Mouse (Mus musculus) heart, embryonic 16.5 days (tissue): Measurements from ENCODE around the gene C1ra. TPM values are rescaled to one million over a fixed set of nuclear protein-coding genes. Genes with fewer than 3 reads are reported as not detected.
"Not testable (repeated sequence)": the region's sequence is repeated elsewhere in the genome, so short reads cannot be mapped to it uniquely, and the experiment has no call there.

Experiments
- ATAC-seq: fragments of 200-750 bp; cut with Nextera tagmentation; replicated peaks from 2 replicates; pipeline ENCODE4 v1.8.0; 2017; ENCODE audit warnings: moderate number of reproducible peaks; ENCODE audit not compliant: insufficient read depth, low FRiP score; ENCODE audit errors: extremely low read depth
- H3K27ac ChIP-seq: fragments of 300-500 bp; sonication (generic); 2 replicates; pipeline ENCODE4 v1.5.1; 2014; ENCODE audit warnings: mild to moderate bottlenecking, low read length, control low read depth, moderate library complexity
- H3K27me3 ChIP-seq: fragments of 300-500 bp; sonication (generic); 2 replicates; pipeline ENCODE4 v1.6.1; 2014; ENCODE audit warnings: low read length, mixed read lengths; ENCODE audit not compliant: control insufficient read depth, insufficient read depth
- H3K36me3 ChIP-seq: fragments of 300-500 bp; sonication (generic); 2 replicates; pipeline ENCODE4 v1.6.1; 2014; ENCODE audit not compliant: control insufficient read depth, insufficient read depth
- H3K4me1 ChIP-seq: fragments of 300-500 bp; sonication (generic); 2 replicates; pipeline ENCODE4 v1.6.1; 2014; ENCODE audit warnings: low read length, mixed read lengths; ENCODE audit not compliant: control insufficient read depth, insufficient read depth
- H3K4me2 ChIP-seq: fragments of 300-500 bp; sonication (generic); 2 replicates; pipeline ENCODE4 v1.6.1; 2014; ENCODE audit warnings: low read depth, mild to moderate bottlenecking, control low read depth, low read length
- H3K4me3 ChIP-seq: fragments of 300-500 bp; sonication (generic); 2 replicates; pipeline ENCODE4 v1.5.1; 2014; ENCODE audit warnings: mild to moderate bottlenecking, control low read depth, low read length
- H3K9ac ChIP-seq: fragments of 300-500 bp; sonication (generic); 2 replicates; pipeline ENCODE4 v1.6.1; 2014; ENCODE audit warnings: low read length, control low read depth
- H3K9me3 ChIP-seq: fragments of 300-500 bp; sonication (generic); replicated peaks from 2 replicates; pipeline ENCODE4 v1.6.1; 2016; ENCODE audit warnings: low read length; ENCODE audit not compliant: control insufficient read depth
- WGBS: fragments of 180-500 bp; shearing (Covaris S2); extraction: QIAGEN DNeasy Blood & Tissue Kit; methylation state at CpG from one replicate; pipeline ENCODE4 v1.1.7; 2014; 5-methylcytosine and 5-hydroxymethylcytosine counted together
- polyA plus RNA-seq: library from polyadenylated mRNA; unstranded; fragments of >200 nt; fragmentation: Nextera tagmentation; extraction: Ambion mirVana; gene quantifications from 2 replicates; pipeline ENCODE4 v1.2.1, GENCODE M21; 2015

C1ra gene
- polyA plus RNA-seq, 1 experiment from 2014 or later = 2.4 TPM

GRCm38 (mm10) chr6:124480295-124480694, 31.9 kb upstream of the C1ra start:
- WGBS = 54% methylated on average over 4 of the region's 4 CpGs
- H3K9ac ChIP-seq = no peak overlapping the region
- no peak for ATAC-seq
- no peaks in the 10 kb centered on the region; the same call in 1 of the 2 replicates for H3K27me3 ChIP-seq
- H3K36me3 ChIP-seq = no peaks in the 10 kb centered on the region
- no peaks in the 10 kb centered on the region for H3K9me3 ChIP-seq
- no peak overlapping the region for H3K4me2 ChIP-seq
- no peak overlapping the region for H3K4me3 ChIP-seq
- 0 out of 2 replicates have a peak, but pooled peaks cover 4% of the 10 kb centered on the region for H3K4me1 ChIP-seq
- H3K27ac ChIP-seq = no peak overlapping the region

- H3K4me1 ChIP-seq = 0 out of 2 replicates have a peak, but pooled peaks cover 4% of the 10 kb centered on the region
- no peak overlapping the region for H3K9ac ChIP-seq
- H3K4me3 ChIP-seq = no peak overlapping the region
- no peaks in the 10 kb centered on the region; the same call in 1 of the 2 replicates for H3K27me3 ChIP-seq
- WGBS = 27% methylated on average over 6 of the region's 6 CpGs
- no peaks in the 10 kb centered on the region for H3K9me3 ChIP-seq
- no peaks in the 10 kb centered on the region for H3K36me3 ChIP-seq
- no peak overlapping the region for H3K4me2 ChIP-seq
- no peak for ATAC-seq
- H3K27ac ChIP-seq = no peak overlapping the region
Observed at GRCm38 (mm10) chr6:124481571-124481970, 30.6 kb upstream of the C1ra start.

DNA sequence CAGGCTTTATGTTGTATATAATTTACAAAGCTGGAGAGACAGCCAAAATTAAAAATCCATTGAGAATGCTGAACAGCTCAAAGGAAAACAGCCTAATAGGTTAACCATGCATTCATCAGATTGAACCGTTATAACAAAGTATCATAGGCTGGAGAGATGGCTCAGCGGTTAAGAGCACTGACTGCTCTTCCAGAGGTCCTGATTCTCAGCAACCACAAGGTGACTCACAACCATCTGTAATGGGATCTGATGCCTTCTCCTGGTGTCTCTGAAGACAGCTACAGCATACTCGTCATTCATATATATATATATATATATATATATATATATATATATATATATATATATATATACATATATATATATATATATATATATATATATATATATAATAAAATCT, 28.4 kb upstream of the C1ra start:
- not testable (repeated sequence) for H3K4me2 ChIP-seq, H3K36me3 ChIP-seq, H3K4me3 ChIP-seq, H3K9me3 ChIP-seq, H3K4me1 ChIP-seq, ATAC-seq, H3K27ac ChIP-seq, H3K27me3 ChIP-seq, H3K9ac ChIP-seq
- 79% methylated on average over 3 of the region's 3 CpGs for WGBS

- no peak overlapping the region for H3K27ac ChIP-seq
- H3K27me3 ChIP-seq = no peaks in the 10 kb centered on the region; the same call in 1 of the 2 replicates
- 85% methylated on average over 7 of the region's 7 CpGs for WGBS
- ATAC-seq = no peak
- no peak overlapping the region for H3K9ac ChIP-seq
- H3K9me3 ChIP-seq = no peaks in the 10 kb centered on the region
- H3K4me2 ChIP-seq = no peak overlapping the region
- H3K4me1 ChIP-seq = no peaks in the 10 kb centered on the region
- no peaks in the 10 kb centered on the region for H3K36me3 ChIP-seq
- H3K4me3 ChIP-seq = no peak overlapping the region
Observed at GRCm38 (mm10) chr6:124484851-124485250, 27.4 kb upstream of the C1ra start.

- Histone ChIP-seq H3K4me3 (peak overlapping the region; percentile 13; the same call in 1 of the 2 replicates), H3K9me3 (no peaks in the 10 kb centered on the region), H3K36me3 (no peaks in the 10 kb centered on the region), H3K4me2 (peak overlapping the region; percentile 48), H3K4me1 (no peaks in the 10 kb centered on the region), H3K27me3 (no peaks in the 10 kb centered on the region; the same call in 1 of the 2 replicates), H3K27ac (no peak overlapping the region), H3K9ac (no peak overlapping the region)
- no peak for ATAC-seq
- 29% methylated on average over 21 of the region's 21 CpGs for WGBS
Observed at GRCm38 (mm10) chr6:124485414-124486144, 26.6 kb upstream of the C1ra start.

GRCm38 (mm10) chr6:124487509-124487908, 24.7 kb upstream of the C1ra start:
- Histone ChIP-seq H3K27ac (no peak overlapping the region), H3K36me3 (no peaks in the 10 kb centered on the region), H3K27me3 (no peaks in the 10 kb centered on the region; the same call in 1 of the 2 replicates), H3K4me3 (no peak overlapping the region), H3K4me1 (no peaks in the 10 kb centered on the region), H3K9me3 (no peaks in the 10 kb centered on the region), H3K9ac (no peak overlapping the region), H3K4me2 (no peak overlapping the region)
- no peak for ATAC-seq
- 45% methylated on average over 2 of the region's 2 CpGs for WGBS

DNA sequence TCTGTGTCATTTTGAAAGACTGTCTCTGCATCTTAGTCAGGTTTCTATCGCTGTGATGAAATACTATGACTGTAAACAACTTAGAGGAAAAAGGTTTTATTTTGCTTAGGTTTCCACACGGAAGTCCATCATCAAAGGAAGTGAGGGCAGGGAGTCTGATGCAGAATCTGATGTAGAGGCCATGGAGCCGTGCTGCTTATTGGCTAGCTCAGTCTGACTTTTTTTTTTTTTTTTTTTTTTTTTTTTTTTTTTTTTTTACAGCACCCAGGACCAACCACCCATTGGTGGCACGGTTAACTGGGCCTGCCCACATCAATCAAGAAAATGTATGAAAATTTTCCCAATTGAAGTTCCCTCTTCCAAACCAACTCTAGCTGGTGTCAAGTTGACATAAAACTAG, 23.3 kb upstream of the C1ra start:
- H3K27ac ChIP-seq = no peak overlapping the region
- no peak overlapping the region for H3K4me3 ChIP-seq
- no peaks in the 10 kb centered on the region for H3K9me3 ChIP-seq
- no peaks in the 10 kb centered on the region for H3K36me3 ChIP-seq
- no peaks in the 10 kb centered on the region for H3K4me1 ChIP-seq
- H3K9ac ChIP-seq = no peak overlapping the region
- ATAC-seq = no peak
- 67% methylated on average over 4 of the region's 4 CpGs for WGBS
- no peaks in the 10 kb centered on the region; the same call in 1 of the 2 replicates for H3K27me3 ChIP-seq
- H3K4me2 ChIP-seq = no peak overlapping the region

DNA sequence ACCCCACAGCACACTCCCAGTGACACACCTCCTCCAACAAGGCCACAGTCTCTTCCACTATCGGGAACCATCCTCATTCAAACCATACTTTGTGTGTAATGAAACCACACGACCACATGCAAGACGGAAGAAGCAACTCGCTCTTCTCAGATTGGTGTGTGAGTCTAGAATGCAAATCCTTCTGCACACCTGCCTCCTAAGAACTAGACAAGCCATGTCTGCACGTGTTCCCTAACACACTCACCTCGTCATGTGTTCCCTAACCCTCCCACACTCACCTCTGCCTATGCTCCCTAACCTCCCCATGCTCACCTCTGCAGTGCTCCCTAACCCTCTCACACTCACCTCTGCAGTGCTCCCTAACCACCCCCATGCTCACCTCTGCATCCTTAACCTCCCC, 20.8 kb upstream of the C1ra start:
- H3K9ac ChIP-seq = no peak overlapping the region
- no peak overlapping the region for H3K27ac ChIP-seq
- no peak overlapping the region for H3K4me3 ChIP-seq
- ATAC-seq = no peak
- no peak overlapping the region for H3K4me2 ChIP-seq
- no peaks in the 10 kb centered on the region for H3K4me1 ChIP-seq
- H3K36me3 ChIP-seq = no peaks in the 10 kb centered on the region
- no peaks in the 10 kb centered on the region for H3K27me3 ChIP-seq
- no peaks in the 10 kb centered on the region for H3K9me3 ChIP-seq
- WGBS = 61% methylated on average over 6 of the region's 6 CpGs

- Histone ChIP-seq H3K4me3 (no peak within 1 kb of the TSS), H3K4me2 (no peak within 1 kb of the TSS), H3K27me3 (no peaks in the 10 kb centered on the region), H3K27ac (no peak within 1 kb of the TSS), H3K9ac (no peak within 1 kb of the TSS; the same call in 1 of the 2 replicates), H3K36me3 (no peaks in the 10 kb centered on the region), H3K4me1 (no peaks in the 10 kb centered on the region), H3K9me3 (no peaks in the 10 kb centered on the region)
- 33% methylated on average over 4 of the region's 4 CpGs for WGBS
- peak; percentile 83 for ATAC-seq
Observed at GRCm38 (mm10) chr6:124492842-124493561, 19.2 kb upstream of the C1ra start, which contains the start of gene C1rl. Gene C1rl, plus strand, starts transcription at chr6:124493113.
